Mouse (Mus musculus): ENCODE data around the gene Eml6.

DNA sequence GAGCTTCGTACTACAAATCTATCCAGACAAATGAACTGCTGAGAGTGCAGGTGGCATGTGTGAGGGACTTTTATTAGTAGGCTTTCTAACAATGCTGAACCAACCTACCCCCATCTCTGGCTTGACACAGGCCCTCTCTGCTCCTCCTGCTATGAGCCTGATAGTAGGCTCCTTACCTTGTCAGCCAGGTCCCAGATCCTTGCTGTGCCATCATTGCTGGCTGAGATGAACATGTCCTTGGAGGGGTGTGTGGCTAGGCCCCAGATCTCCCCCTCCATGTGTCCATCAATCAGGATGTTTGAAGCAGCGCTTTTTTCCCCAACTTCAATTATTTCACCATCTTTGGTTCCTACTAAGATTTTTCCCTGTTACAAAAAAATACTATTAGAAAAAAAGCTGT, 274.8 kb downstream of the Eml6 start:
- no peak for TF ChIP-seq CTCF (IDR thresholded peaks at IDR 0.05; ENCODE audit: control insufficient read depth, insufficient read depth, low read length)
- TF ChIP-seq POLR2A (IDR thresholded peaks at IDR 0.05; ENCODE audit: borderline replicate concordance, control insufficient read depth, low read depth, low read length) = no peak

Measured in bone marrow, adult 2 months (tissue).